Mouse (Mus musculus): ENCODE data around the gene 1600002K03Rik. TPM values are rescaled to one million over a fixed set of nuclear protein-coding genes. Genes with fewer than 3 reads are reported as not detected.
A peak's percentile ranks its signal among the peaks of the same experiment; 100 is the strongest.

Gene 1600002K03Rik
- total RNA-seq, 2 experiments from 2014 or later = 4.4 to 4.6 TPM

DNA sequence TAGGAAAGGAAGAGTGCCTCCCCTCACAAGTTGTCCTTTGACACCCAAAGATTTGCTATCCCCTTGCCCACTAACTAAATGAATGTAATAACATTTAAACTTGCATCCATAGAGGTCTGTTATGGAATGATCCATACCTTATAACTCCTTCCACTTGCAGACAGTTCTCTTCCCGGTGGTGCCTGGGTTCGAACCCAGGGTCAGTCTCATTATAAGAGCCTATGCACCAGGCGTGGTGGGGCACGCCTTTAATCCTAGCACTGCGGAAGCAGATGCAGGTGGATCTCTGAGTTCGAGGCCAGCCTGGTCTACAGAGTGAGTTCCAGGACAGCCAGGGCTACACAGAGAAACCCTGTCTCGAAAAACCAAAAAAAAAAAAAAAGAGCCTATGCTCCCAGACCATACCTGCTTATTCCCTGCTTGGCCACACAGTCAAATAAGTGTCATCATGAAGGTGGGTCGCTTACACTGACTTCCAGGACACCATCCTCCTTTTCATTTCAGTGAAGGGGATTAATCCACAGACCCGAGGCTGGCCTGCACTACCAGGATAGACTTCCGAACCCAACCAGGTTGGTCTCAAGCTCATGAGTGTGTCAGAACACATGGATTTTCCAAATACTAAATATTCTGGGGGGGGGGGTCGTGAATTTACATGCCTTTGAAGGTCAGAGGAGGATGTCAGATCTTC, 32.6 kb upstream of the 1600002K03Rik start:
- intact Hi-C loops (cut with DNase I) = loop anchor here (2.0 kb wide), 2 partner anchors 15 to 155 kb away; partner anchors contain the start of gene Tmem259
- no peak for DNase-seq

- no peak for DNase-seq
- intact Hi-C loops (cut with DNase I) = loop anchor here (2.0 kb wide), 1 partner anchor 156 kb away; the partner anchor contains the start of gene Tmem259
Observed at GRCm38 (mm10) chr10:80140666-80141035, 32.1 kb upstream of the 1600002K03Rik start, which contains the start of gene Cbarp. TSS of gene Cbarp (minus strand) at chr10:80140835.

DNA sequence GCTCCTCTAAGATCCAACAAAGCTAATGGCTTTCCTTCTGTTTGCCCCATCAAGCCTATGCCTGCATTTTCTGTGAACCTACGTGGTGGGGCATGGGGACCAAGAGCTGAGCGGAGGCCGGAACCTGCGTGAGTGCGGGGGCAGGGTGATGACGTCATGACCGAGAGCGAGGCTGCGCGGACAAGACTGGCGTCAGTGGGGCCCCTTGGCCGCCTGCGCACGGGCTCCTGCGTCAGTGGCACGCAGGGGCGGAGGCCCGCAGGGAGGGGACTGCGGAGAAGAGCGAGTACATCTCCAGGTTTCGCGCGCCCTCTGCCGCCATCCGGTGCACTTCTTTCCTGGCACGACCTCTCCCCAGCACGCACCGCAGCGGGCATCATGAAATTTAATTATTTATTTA, 31.5 kb upstream of the 1600002K03Rik start:
- intact Hi-C loops (cut with DNase I) = loop anchor here (2.0 kb wide), 1 partner anchor 156 kb away; the partner anchor contains the start of gene Tmem259
- peak; percentile 93 to 94 for DNase-seq

DNA sequence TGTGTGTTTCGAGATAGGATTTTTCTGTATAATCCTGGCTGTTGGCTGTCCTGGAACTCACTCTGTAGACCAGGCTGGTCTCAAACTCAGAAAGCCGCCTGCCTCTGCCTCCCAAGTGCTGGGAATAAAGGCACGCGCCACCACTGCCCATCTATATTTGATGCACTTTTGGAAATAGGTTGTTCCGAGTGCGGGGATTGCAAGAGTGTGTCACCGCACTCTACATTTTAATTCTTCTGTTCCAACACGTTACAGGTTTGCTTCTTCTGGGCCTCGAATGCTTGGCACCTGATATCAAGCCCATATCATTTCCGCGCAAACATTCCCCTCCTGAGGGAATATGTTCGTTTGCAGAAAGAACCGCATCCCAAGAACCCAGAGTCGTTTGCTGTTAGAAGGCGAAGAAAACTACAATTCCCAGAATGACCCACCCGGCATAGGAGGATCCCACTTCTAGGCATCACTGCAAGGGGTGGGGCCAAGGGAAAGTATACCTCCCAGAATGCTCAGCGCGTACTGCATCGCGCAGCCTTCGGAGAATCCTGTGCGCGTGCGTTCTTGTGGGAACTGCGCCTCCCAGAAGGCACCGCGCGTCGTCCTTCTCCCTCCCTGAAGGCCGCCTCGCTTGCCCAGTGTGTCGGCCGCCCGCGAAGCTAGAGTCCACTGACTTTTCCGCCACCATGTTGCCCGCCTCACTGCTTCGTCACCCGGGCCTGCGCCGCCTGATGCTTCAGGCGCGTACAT, 30.8 kb upstream of the 1600002K03Rik start:
- peak; percentile 89 to 91 for DNase-seq
- intact Hi-C loops (cut with DNase I) = loop anchor here (2.0 kb wide), 2 partner anchors 157 to 181 kb away; partner anchors contain the start of genes Tmem259 and Wdr18

DNA sequence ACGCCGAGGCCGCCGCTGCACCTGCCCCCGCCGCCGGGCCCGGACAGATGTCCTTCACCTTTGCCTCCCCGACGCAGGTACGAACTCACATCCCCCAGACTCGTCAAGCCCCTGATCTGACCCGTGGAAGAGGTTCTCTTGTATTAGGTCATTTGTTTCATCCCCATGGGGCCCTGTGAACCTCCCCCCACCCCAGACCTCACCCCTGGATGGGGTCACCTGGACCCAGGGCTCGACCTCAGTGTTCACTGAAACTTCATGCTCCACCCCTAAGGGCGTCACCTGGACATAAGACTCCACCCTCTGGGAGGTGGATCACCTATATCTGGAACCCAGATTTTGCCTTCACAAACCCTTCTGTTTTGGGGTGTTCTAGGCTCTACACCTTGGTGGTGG, 30.2 kb upstream of the 1600002K03Rik start:
- no peak for DNase-seq
- intact Hi-C loops (cut with DNase I) = loop anchor here (2.0 kb wide), 1 partner anchor 182 kb away; the partner anchor contains the start of gene Wdr18

- intact Hi-C loops (cut with DNase I) = loop anchor here (2.0 kb wide), 2 partner anchors 21 to 183 kb away; partner anchors contain the start of genes Cirbp and Wdr18
- no peak for DNase-seq
Observed at GRCm38 (mm10) chr10:80143664-80144063, 29.1 kb upstream of the 1600002K03Rik start.

GRCm38 (mm10) chr10:80144159-80144558, 28.6 kb upstream of the 1600002K03Rik start:
- intact Hi-C loops (cut with DNase I) = loop anchor here (2.0 kb wide), 1 partner anchor 21 kb away; the partner anchor contains the start of gene Cirbp
- DNase-seq = no peak

DNA sequence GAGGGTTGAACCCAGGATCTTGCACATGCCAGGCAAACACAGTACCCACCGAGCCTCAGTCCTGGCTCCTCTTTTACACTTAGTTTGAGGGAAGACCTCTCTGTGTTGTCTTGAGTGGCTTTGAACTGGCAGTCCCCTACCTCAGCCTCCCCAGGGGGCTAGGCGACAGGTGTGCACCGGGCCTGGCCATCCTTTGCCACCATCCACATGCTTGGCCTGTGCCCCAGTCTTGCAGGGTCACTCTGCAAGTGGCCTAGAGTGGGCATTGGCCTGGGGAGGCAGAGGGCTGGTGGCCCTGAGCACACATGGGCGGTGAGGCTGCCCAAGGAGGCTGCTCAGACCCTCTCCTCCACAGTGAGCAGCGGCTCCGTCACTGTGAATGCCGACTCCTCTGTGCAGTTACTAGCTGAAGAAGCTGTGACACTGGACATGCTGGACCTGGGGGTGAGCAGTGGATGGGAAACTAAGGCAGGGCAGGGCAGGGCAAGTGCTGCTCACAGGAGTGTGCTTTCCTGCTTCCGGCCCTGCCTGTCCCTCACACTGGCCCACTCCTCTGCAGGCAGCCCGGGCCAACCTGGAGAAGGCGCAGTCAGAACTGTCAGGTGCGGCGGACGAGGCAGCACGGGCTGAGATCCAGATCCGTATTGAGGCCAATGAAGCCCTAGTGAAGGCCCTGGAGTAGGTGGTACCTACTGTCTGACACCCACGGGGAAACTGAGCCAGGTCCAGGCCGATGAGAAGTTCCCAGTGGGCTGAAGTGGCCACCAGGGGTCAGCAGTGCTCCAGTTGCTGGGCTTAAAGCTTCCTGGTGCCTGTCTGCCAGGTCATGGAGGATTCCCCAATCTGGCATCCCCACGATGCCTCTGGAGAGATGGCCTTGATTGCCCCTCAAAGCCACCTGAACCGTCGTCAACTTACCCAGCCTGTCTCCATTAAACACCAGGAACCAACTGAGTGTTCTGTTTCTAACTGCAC, 27.6 kb upstream of the 1600002K03Rik start:
- intact Hi-C loops (cut with DNase I) = loop anchor here (2.0 kb wide), 1 partner anchor 20 kb away; the partner anchor contains the start of gene Cirbp
- peak; percentile 86 to 87 for DNase-seq

GRCm38 (mm10) chr10:80145896-80146295, 26.8 kb upstream of the 1600002K03Rik start:
- peak; percentile 56 to 69 for DNase-seq
- intact Hi-C loops (cut with DNase I) = loop anchor here (2.0 kb wide), 1 partner anchor 19 kb away; the partner anchor contains the start of gene Cirbp

GRCm38 (mm10) chr10:80146568-80147011, 26.2 kb upstream of the 1600002K03Rik start:
- intact Hi-C loops (cut with DNase I) = no loop called here
- peak; percentile 62 to 68 for DNase-seq

DNA sequence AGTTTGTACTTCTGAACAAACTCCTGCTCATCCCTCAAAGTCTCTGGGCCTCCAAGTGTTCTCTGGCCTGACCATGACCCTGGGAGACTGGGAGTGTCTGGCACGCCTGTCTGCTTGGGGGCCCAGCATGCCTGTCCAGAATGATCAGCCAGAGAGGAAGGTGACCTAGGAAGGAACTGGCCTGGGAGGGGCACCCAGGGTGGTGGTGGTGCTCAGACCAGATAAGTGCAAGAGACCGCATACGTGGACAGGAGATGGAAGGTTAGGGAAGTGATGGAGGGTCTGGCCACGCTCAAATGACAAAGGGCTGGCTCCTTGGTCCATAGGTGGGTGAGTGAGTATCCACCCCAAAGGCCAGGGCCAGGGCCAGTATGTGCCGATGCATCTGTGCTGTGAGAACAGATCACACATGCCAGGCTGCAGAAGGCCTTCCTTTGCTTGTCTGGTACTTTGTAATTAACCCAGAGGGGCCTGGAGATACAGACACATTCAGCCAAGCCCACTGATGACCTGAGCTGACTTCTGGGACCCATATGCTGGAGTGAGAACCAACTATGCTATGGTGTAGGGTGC, 25.5 kb upstream of the 1600002K03Rik start:
- DNase-seq = peak in 1 of 2 experiments; percentile 43
- intact Hi-C loops (cut with DNase I) = no loop called here

DNA sequence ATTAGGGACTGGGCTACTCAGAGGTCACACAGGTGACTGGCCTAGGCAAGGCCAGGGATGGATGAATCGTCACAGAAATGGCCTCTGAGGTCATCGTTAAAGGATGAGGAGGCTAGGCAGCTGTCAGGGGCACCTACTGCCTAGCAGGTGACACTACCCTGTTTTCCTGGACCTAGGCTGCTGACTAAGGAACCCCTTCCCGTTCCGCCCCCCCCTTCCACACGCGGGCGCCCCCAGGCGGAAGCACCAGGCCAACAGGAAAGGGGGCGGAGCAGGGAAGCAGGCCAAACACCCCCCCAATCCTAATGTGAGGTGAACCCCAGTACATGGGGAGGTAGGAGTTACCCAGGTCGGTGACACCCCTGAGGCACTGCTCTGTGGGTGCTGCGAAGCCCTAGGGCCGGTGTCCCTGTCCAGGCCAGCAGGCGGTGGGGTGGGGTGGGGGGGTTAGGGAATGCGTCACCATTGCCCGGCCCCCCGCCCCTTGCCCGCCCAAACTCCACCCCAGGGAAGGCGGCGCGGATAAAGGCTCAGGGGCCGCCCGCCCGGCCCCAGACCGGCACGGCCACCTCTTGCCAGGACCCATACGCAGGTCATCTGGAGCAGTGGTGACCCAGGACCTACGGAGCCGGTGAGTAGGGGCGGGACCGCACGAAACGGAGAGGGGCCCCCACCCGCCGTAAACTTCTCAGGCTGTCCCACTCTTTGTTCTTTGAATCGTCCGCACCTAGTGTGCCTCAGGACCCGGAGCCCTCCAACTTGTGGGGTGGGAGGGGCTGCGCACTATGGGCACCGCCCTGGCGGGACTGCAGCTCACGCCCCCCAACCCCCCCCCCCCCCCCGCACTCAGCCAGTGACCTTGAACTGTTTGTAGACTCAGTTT, 24.8 kb upstream of the 1600002K03Rik start, which contains the start of gene Midn:
Gene Midn (plus strand): TSS at position 554 of the 883 bp plus-strand sequence.
- peak; percentile 90 to 94 for DNase-seq
- intact Hi-C loops (cut with DNase I) = loop anchor here (1.0 kb wide), 1 partner anchor 17 kb away; the partner anchor contains the start of gene Cirbp

DNA sequence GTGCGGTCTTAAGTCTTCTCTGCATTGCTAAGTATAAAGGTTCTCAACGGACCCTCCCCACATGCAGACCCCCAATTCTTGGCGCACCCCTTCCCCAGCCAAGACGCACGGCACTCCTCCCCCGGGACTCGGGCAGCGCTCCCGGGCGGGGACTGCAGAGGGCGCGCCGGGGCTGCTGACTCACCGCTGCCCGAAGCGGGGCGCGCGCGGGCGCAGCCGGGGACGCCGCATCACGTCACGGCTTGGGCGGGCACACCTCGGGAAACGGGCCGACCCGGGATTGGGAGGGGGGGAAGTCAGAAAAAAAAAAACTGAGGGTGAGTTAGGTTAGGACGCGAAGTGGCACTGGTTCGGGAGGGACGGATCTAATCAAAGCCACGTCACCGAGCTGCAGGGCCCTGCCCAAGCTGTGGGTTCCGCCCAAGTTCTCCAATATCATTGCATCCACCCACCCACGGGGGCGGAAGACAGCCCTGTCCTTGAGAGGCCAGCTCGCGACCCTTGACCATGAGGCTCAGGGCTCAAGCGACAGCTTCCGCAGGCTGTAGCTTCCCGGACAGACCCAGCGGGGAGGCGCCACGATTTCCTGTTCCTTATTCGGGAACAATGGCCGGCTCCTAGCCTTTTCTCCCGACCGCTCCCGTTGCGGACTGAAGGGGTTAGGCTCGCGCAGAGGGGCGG, 24.0 kb upstream of the 1600002K03Rik start:
- peak; percentile 96 to 97 for DNase-seq
- intact Hi-C loops (cut with DNase I) = loop anchor here (1.0 kb wide), 1 partner anchor 17 kb away; the partner anchor contains the start of gene Cirbp

GRCm38 (mm10) chr10:80149291-80150225, 23.2 kb upstream of the 1600002K03Rik start:
- DNase-seq = peak; percentile 91 to 95
- intact Hi-C loops (cut with DNase I) = loop anchor here (1.0 kb wide), 1 partner anchor 9 kb away; no protein-coding TSS in a partner anchor

DNA sequence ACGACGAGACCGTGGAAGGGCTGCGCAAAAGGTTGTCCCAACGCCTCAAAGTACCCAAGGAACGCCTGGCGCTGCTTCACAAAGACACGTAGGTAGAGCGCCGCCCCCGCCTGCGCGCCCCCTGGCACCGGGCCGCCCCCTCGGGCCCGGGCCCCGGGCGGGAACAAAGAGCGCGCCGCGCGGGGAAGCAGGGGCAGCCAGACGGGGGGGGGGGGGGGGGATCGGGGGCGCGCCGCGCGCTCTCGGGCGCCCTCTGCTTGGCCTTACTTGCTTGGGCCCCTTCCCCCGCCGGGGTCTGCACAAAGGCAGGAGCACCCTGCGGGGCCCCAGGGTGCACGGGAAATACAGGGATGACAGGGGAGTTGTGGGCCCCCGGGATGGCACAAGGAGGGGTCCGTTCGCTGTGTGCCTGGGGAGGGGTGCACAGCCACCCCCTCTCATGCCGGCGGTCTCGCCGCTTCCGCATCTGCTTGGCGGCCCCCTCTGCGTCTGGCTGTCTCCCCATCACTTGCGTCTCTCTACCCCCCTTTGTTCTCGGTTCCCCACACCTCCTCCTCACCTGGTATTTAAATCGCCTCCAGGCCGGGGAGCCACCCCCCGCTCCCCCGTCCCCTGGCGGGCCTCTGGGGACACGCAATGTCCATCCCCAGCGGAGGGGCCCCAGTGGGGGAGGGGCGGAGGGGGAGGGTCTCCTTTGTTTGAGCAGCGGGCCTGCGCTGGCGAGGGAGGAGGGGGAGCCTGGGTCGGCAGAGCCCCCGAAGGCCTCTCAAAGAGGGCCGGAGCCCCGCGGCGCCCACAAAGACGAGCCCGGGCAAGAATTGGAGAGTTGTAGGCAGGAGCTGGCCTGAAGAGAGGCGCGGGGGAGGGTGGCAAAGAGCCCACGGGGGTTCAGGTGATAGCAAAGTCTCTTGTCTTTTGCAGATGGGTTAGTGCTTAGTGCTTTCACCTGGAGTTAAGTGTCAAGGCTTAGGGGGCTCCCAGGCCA, 22.2 kb upstream of the 1600002K03Rik start:
- peak; percentile 55 to 79 for DNase-seq
- intact Hi-C loops (cut with DNase I) = loop anchor here (1.0 kb wide), 1 partner anchor 8 kb away; no protein-coding TSS in a partner anchor
